Mouse (Mus musculus): ENCODE results near the gene Tuba3b. TPM values are rescaled to one million over a fixed set of nuclear protein-coding genes. Genes with fewer than 3 reads are reported as not detected.

The Tuba3b gene
- polyA plus RNA-seq, 1 experiment: not detected

DNA sequence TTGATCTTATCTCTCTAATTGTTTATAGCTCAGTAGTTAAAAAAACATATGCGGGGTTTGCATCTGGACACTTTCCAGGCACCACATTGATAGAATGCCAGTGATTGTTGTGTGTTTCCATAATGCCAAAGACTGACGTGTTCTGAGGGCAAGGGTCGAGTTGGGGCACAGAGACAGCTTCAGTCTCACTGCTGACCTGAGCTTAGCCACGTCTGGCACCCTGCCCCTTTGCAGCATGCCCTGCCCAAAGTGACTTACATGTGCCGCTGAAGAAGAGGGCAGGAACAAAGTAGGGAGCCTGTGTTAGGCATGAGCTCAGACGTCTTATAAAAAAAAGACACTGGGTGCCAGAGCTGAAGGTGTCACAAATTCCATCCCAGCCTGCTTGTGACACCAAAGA is 14.7 kb downstream of the Tuba3b start:
- TF ChIP-seq POLR2A (IDR thresholded peaks at IDR 0.05; ENCODE audit: low read depth, low read length) (no peak), CTCF (IDR thresholded peaks at IDR 0.05; ENCODE audit: extremely low read depth, insufficient read length, insufficient replicate concordance, low read depth, low read length) (no peak)
- Histone ChIP-seq H3K4me3 (ENCODE audit: low read depth, low read length) (no peak overlapping the region), H3K27ac (ENCODE audit: insufficient read depth, low read depth, low read length) (no peak overlapping the region), H3K27me3 (ENCODE audit: control insufficient read depth, insufficient read depth, low read length) (no peaks in the 10 kb centered on the region), H3K36me3 (ENCODE audit: control insufficient read depth, insufficient read depth, low read length) (no peaks in the 10 kb centered on the region), H3K4me1 (ENCODE audit: control insufficient read depth, insufficient read depth, insufficient read length, low read length) (no peaks in the 10 kb centered on the region)
- WGBS: 20% methylated on average over 6 of the region's 6 CpGs

DNA sequence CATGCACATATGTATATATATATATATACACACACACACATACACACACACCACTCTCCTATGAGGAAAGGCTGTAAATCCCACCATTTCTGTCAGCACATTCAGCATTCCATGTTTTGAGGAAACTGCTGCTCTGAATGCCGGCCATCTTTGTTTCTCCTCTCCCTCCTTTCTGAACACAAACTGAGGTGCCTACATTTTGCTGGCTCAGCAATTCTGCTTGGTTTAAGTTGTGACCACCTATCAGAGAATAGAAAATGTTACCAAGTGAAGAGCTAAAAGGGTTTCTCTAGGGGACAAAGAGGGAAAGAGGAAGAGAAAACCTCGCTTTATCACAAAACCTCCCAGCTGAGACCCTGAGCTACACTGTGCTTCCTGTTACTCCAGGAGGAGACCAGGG is 18.9 kb downstream of the Tuba3b start:
- no peak overlapping the region for H3K4me3 ChIP-seq (ENCODE audit: low read depth, low read length)
- no peak for TF ChIP-seq CTCF (IDR thresholded peaks at IDR 0.05; ENCODE audit: extremely low read depth, insufficient read length, insufficient replicate concordance, low read depth, low read length)
- no peak for TF ChIP-seq POLR2A (IDR thresholded peaks at IDR 0.05; ENCODE audit: low read depth, low read length)
- 75% methylated on average over 2 of the region's 2 CpGs for WGBS
- H3K27me3 ChIP-seq (ENCODE audit: control insufficient read depth, insufficient read depth, low read length): no peaks in the 10 kb centered on the region
- H3K27ac ChIP-seq (ENCODE audit: insufficient read depth, low read depth, low read length): no peak overlapping the region
- H3K36me3 ChIP-seq (ENCODE audit: control insufficient read depth, insufficient read depth, low read length): no peaks in the 10 kb centered on the region
- no peaks in the 10 kb centered on the region for H3K4me1 ChIP-seq (ENCODE audit: control insufficient read depth, insufficient read depth, insufficient read length, low read length)

DNA sequence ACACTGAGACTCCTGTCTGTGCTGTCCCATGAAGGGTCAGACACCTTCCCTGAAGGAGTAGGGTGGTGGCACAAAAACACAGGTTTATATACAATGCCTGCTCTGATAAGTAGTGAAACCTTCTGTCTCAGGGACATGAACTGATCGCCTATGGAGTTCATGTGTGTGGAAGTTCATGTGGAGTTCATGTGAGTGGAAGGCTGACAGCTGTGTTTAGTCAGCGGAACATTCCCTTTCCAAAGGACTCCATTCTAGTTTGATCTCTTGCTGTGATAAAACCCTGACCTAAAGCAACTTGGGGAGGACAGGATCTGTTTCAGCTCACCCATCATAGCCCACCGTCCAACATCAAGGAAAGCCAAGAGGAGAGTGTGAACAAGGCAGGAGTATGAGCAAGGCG is 21.1 kb downstream of the Tuba3b start:
- no peaks in the 10 kb centered on the region for H3K27me3 ChIP-seq (ENCODE audit: control insufficient read depth, insufficient read depth, low read length)
- H3K36me3 ChIP-seq (ENCODE audit: control insufficient read depth, insufficient read depth, low read length): no peaks in the 10 kb centered on the region
- no peak overlapping the region for H3K27ac ChIP-seq (ENCODE audit: insufficient read depth, low read depth, low read length)
- TF ChIP-seq POLR2A (IDR thresholded peaks at IDR 0.05; ENCODE audit: low read depth, low read length) (no peak), CTCF (IDR thresholded peaks at IDR 0.05; ENCODE audit: extremely low read depth, insufficient read length, insufficient replicate concordance, low read depth, low read length) (no peak)
- WGBS: 80% methylated on average over 4 of the region's 4 CpGs
- H3K4me3 ChIP-seq (ENCODE audit: low read depth, low read length): no peak overlapping the region
- H3K4me1 ChIP-seq (ENCODE audit: control insufficient read depth, insufficient read depth, insufficient read length, low read length): no peaks in the 10 kb centered on the region

DNA sequence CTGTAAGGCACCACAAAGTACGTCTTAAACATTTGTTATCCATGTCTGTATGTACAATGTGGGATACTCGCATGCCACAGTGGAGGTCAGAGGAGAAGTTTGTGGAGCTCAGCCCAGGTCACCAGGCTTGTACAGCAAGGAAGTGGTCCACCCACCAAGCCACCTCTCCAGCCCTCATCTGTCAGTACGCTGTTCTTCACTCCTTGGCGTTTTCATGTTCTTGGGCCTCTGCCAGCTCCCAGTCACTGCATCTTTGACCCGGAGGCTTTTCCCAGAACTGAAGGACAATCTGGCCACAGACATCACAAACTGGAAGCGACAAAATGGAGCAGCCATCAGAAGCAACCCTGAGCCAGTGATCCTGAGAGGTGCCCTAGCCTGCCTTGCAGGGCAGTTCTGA is 22.7 kb downstream of the Tuba3b start:
- Histone ChIP-seq H3K4me3 (ENCODE audit: low read depth, low read length) (no peak overlapping the region), H3K36me3 (ENCODE audit: control insufficient read depth, insufficient read depth, low read length) (no peaks in the 10 kb centered on the region), H3K27ac (ENCODE audit: insufficient read depth, low read depth, low read length) (no peak overlapping the region), H3K27me3 (ENCODE audit: control insufficient read depth, insufficient read depth, low read length) (no peaks in the 10 kb centered on the region), H3K4me1 (ENCODE audit: control insufficient read depth, insufficient read depth, insufficient read length, low read length) (no peaks in the 10 kb centered on the region)
- TF ChIP-seq CTCF (IDR thresholded peaks at IDR 0.05; ENCODE audit: extremely low read depth, insufficient read length, insufficient replicate concordance, low read depth, low read length) (no peak), POLR2A (IDR thresholded peaks at IDR 0.05; ENCODE audit: low read depth, low read length) (no peak)
- WGBS: 72% methylated on average over 6 of the region's 6 CpGs

DNA sequence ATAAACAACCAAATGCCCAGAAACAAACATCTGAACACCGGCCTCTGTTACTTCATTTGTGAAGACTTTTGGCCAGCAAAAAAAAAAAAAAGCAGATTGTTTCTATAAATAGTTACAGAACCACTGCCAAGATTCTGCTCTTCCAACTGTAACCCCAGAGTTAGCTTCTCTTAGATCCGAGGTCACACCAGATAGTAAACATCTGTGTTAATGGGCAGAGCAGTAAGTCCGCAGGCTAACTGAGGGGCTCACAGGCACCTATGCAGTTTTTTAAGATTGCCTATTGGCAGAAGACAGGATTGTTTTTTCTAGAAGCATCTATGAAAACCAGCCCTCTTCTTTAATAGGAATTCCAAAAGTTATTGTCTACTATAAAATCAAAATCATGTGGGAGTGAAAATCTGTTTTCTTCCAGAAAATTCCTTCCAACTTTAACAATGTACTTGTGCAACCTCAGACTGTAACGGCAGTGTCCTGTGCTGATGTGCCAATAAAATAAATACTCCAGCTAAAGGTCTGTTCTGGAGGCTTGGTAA is 25.5 kb downstream of the Tuba3b start:
- Histone ChIP-seq H3K4me3 (ENCODE audit: low read depth, low read length) (no peak overlapping the region), H3K27ac (ENCODE audit: insufficient read depth, low read depth, low read length) (no peak overlapping the region), H3K27me3 (ENCODE audit: control insufficient read depth, insufficient read depth, low read length) (no peaks in the 10 kb centered on the region), H3K4me1 (ENCODE audit: control insufficient read depth, insufficient read depth, insufficient read length, low read length) (no peaks in the 10 kb centered on the region), H3K36me3 (ENCODE audit: control insufficient read depth, insufficient read depth, low read length) (no peaks in the 10 kb centered on the region)
- TF ChIP-seq POLR2A (IDR thresholded peaks at IDR 0.05; ENCODE audit: low read depth, low read length): no peak
- no peak for TF ChIP-seq CTCF (IDR thresholded peaks at IDR 0.05; ENCODE audit: extremely low read depth, insufficient read length, insufficient replicate concordance, low read depth, low read length)
- WGBS: 66% methylated on average over 4 of the region's 4 CpGs

DNA sequence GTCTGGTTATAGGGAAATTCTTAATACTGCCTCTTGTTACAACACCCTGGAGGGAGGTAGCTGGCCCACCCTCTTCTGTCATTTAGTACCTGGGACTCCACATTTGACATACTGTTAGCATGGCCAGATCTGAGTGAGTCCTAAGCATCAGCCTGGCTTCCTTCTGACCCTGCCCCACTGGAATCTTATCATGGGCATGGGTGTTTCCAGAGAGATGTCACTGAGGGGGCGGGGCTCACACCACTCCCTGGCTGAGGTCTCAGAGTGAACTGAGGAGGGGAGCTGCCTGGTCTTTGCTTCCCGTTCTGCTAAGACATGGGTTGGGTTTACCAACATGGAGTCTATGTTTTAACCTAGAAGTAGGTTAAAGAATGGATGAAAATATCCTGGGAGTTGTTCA is 36.4 kb downstream of the Tuba3b start:
- Histone ChIP-seq H3K36me3 (ENCODE audit: control insufficient read depth, insufficient read depth, low read length) (no peaks in the 10 kb centered on the region), H3K4me3 (ENCODE audit: low read depth, low read length) (no peak overlapping the region), H3K27ac (ENCODE audit: insufficient read depth, low read depth, low read length) (no peak overlapping the region), H3K27me3 (ENCODE audit: control insufficient read depth, insufficient read depth, low read length) (no peaks in the 10 kb centered on the region), H3K4me1 (ENCODE audit: control insufficient read depth, insufficient read depth, insufficient read length, low read length) (no peaks in the 10 kb centered on the region)
- 54% methylated on average over 2 of the region's 2 CpGs for WGBS
- TF ChIP-seq POLR2A (IDR thresholded peaks at IDR 0.05; ENCODE audit: low read depth, low read length) (no peak), CTCF (IDR thresholded peaks at IDR 0.05; ENCODE audit: extremely low read depth, insufficient read length, insufficient replicate concordance, low read depth, low read length) (no peak)

DNA sequence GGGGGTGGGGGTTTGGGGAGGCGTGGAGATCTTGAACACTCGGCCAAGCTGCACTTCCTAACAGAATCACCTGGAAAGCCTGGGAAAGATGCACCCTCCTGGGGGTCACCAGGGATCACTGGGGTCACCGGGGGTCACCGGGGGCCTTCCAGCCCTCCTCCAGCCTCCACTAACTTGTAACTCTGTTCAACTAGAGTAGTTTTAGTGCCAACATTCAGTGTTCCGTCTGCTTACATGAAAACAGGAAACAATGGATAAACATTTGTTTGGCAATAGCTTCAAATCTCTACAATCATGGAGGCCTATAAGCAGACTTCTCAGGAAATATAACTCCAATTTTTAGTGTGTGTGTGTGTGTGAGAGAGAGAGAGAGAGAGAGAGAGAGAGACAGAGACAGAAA is 37.4 kb downstream of the Tuba3b start:
- Histone ChIP-seq H3K4me3 (ENCODE audit: low read depth, low read length) (no peak overlapping the region), H3K4me1 (ENCODE audit: control insufficient read depth, insufficient read depth, insufficient read length, low read length) (no peaks in the 10 kb centered on the region), H3K27me3 (ENCODE audit: control insufficient read depth, insufficient read depth, low read length) (no peaks in the 10 kb centered on the region), H3K27ac (ENCODE audit: insufficient read depth, low read depth, low read length) (no peak overlapping the region), H3K36me3 (ENCODE audit: control insufficient read depth, insufficient read depth, low read length) (no peaks in the 10 kb centered on the region)
- TF ChIP-seq CTCF (IDR thresholded peaks at IDR 0.05; ENCODE audit: extremely low read depth, insufficient read length, insufficient replicate concordance, low read depth, low read length): no peak
- no peak for TF ChIP-seq POLR2A (IDR thresholded peaks at IDR 0.05; ENCODE audit: low read depth, low read length)
- 70% methylated on average over 5 of the region's 5 CpGs for WGBS

Data from small intestine, adult 2 months (tissue).